Mouse (Mus musculus): ENCODE results near the gene Cd63. TPM values are rescaled to one million over a fixed set of nuclear protein-coding genes. Genes with fewer than 3 reads are reported as not detected.

Gene Cd63
- total and polyA plus RNA-seq, 3 experiments = 44.2 to 433 (median 279) TPM

- DNase-seq = no peak
Observed at GRCm38 (mm10) chr10:128929638-128930378, 29.0 kb downstream of the Cd63 start.

- DNase-seq = no peak
Observed at GRCm38 (mm10) chr10:128931441-128931840, 30.7 kb downstream of the Cd63 start.

GRCm38 (mm10) chr10:128933574-128933973 lies 32.8 kb downstream of the Cd63 start, which contains the start of gene Itga7:
Gene Itga7 (plus strand): TSS chr10:128933818.
- peak; percentile 59 for DNase-seq

GRCm38 (mm10) chr10:128933976-128934721 lies 33.4 kb downstream of the Cd63 start:
- no peak for DNase-seq

GRCm38 (mm10) chr10:128934997-128935787 lies 34.4 kb downstream of the Cd63 start:
- no peak for DNase-seq

- DNase-seq = no peak
Observed at GRCm38 (mm10) chr10:128935826-128936440, 35.1 kb downstream of the Cd63 start.

GRCm38 (mm10) chr10:128937756-128938390 lies 37.1 kb downstream of the Cd63 start:
- no peak for DNase-seq

- DNase-seq = peak; percentile 76
Observed at GRCm38 (mm10) chr10:128938457-128938856, 37.7 kb downstream of the Cd63 start.

- peak; percentile 27 for DNase-seq
Observed at GRCm38 (mm10) chr10:128938974-128939373, 38.2 kb downstream of the Cd63 start.

- no peak for DNase-seq
Observed at GRCm38 (mm10) chr10:128940475-128941061, 39.8 kb downstream of the Cd63 start.

- DNase-seq = peak; percentile 36
Observed at GRCm38 (mm10) chr10:128945675-128946074, 44.9 kb downstream of the Cd63 start.

GRCm38 (mm10) chr10:128947496-128947895 lies 46.7 kb downstream of the Cd63 start:
- DNase-seq = no peak

GRCm38 (mm10) chr10:128950208-128950887 lies 49.6 kb downstream of the Cd63 start:
- DNase-seq = no peak

GRCm38 (mm10) chr10:128958340-128958739 lies 57.6 kb downstream of the Cd63 start:
- DNase-seq = no peak

GRCm38 (mm10) chr10:128960142-128960541 lies 59.4 kb downstream of the Cd63 start:
- no peak for DNase-seq

- DNase-seq = no peak
Observed at GRCm38 (mm10) chr10:128960590-128961584, 60.1 kb downstream of the Cd63 start, which contains the start of gene Mettl7b. Gene Mettl7b (minus strand): TSS chr10:128960988.
